Mouse (Mus musculus): ENCODE data around the gene Frat1. TPM values are rescaled to one million over a fixed set of nuclear protein-coding genes. Genes with fewer than 3 reads are reported as not detected.

The Frat1 gene
- polyA plus RNA-seq (2012; rRNA removed; ENCODE audit: low replicate concordance): 3.4 and 15.2 TPM in 2 replicates

DNA sequence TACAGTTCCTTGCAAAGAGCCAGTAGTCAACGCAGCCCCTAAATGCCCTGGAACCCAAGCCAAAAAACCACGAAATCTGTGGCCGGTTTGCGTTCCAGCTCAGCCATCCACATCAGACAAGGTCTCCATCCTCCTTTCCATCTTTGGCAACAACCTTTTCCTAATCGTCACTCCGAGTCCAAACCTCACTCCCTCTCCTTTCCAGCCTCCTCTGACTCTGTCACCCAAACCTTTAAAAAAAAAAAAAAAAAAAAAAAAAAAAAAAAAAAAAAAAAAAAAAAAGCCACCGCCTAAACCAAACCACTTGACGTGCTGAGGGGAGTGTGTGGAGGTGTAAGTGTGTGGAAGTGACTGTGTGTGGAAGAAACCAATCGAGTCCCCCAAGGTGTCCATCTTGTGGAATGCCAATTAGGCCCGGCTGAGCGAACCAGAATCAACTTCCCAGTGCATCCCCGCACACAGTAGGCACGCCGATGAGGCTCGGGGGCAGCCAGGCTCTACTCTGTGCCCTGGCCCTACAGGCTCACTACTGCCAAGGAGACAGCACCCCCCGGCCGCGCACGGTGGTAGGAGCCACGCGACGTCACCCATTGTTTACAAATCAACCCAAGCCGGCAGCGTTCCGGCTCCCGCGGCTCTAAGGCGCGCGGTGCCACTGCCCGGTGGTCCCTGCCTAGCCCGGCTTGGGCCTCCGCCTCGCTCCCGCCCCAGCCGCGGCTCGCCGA, at the start of gene Frat1:
Gene Frat1 (plus strand): TSS at position 590 of the 725 bp plus-strand sequence.

DNA sequence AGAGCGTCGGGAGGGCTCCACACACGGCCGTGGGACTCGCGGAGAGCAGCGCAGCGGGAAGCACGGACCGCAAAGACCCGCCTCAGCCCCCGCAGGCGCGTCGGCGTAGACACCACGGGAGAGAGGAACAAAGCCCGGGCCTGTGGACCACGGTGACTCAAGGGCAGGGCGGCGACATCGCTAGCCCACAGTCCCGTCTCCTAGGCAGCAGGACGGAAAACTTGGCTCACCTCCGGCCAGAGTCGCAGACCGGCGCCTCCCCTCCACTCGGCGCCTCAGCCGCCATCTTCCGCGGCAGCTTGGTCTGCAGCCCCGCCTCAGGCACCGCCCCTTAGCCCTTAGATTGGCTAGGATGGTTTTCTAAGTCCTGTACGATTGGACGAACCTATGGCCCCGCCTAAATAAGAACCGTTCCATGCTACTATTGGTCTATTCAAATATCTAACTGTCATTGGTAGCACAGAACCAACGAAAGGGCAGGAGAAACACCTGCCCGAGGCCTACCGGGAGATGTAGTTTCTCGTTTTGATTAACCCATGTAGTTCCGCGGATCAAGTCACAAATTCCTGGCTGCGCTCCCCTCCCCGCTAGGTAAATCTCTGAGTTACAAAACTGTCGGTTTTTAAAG, 27.9 kb upstream of the Frat1 start, which contains the start of gene Arhgap19:
Gene Arhgap19 (minus strand): TSS at position 306 of the 628 bp plus-strand sequence.

DNA sequence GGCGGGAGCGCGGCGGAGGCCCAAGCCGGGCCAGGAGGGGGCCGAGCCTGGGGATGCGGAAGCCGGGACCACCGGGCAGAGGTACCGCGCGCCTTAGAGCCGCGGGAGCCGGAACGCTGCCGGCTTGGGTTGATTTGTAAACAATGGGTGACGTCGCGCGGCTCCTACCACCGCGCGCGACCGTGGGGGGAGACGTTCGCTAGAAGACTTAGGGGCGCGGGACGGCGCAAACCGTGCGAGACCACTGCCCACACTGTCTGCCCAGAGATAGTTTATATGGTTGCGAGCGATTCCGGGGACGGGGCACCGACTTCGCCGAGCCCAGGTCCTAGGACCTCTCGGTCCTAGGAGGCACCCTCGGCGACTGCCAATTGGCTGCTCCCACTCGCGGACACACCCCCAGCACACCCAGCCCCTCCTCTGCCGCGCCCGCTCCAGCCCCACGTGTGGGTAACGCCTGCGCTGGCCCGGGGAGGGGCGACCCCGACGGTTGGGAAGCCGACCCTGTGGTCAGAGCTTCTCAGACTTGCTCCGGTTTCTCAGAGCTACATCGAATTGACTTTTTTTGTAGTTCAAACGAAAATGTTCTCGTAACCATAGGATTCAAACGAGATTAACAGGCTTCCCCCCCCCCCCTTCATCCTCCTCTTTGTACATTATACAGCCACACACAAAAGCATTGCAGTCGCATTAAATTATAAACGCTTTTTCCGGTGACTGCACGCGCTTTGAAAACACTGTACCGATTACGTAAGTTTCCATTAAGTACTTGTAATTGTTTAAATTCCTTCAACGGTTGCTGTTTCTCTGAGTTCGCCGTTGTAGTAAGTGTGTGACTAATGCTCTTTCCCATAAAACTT, 18.5 kb downstream of the Frat1 start, which contains the start of gene Frat2:
Gene Frat2 (minus strand): TSS at position 141 of the 860 bp plus-strand sequence.

Other genes starting within 250 kb of the Frat1 start
- gene Gm340, start 247.6 kb upstream of the Frat1 start, polyA plus RNA-seq (2012; rRNA removed; ENCODE audit: low replicate concordance): 1.1 and 1.6 TPM in 2 replicates
- 0.24 and 0.47 TPM in 2 replicates for gene Slit1, start 86.3 kb upstream of the Frat1 start, polyA plus RNA-seq (2012; rRNA removed; ENCODE audit: low replicate concordance)
- gene Arhgap19, start 27.9 kb upstream of the Frat1 start, polyA plus RNA-seq (2012; rRNA removed; ENCODE audit: low replicate concordance): 2.0 and 6.0 TPM in 2 replicates
- gene Frat2, start 18.2 kb downstream of the Frat1 start, polyA plus RNA-seq (2012; rRNA removed; ENCODE audit: low replicate concordance): 2.9 and 8.2 TPM in 2 replicates
- gene Rrp12, start 66.2 kb downstream of the Frat1 start, polyA plus RNA-seq (2012; rRNA removed; ENCODE audit: low replicate concordance): 7.6 and 10.6 TPM in 2 replicates
- 278 and 280 TPM in 2 replicates for gene Pgam1, start 82.0 kb downstream of the Frat1 start, polyA plus RNA-seq (2012; rRNA removed; ENCODE audit: low replicate concordance)
- 10.3 and 14.7 TPM in 2 replicates for gene Exosc1, start 103.5 kb downstream of the Frat1 start, polyA plus RNA-seq (2012; rRNA removed; ENCODE audit: low replicate concordance)
- 104 and 105 TPM in 2 replicates for gene Zdhhc16, start 103.5 kb downstream of the Frat1 start, polyA plus RNA-seq (2012; rRNA removed; ENCODE audit: low replicate concordance)
- gene Mms19, start 151.2 kb downstream of the Frat1 start, polyA plus RNA-seq (2012; rRNA removed; ENCODE audit: low replicate concordance): 70.6 and 91.6 TPM in 2 replicates
- gene Ubtd1, start 151.8 kb downstream of the Frat1 start, polyA plus RNA-seq (2012; rRNA removed; ENCODE audit: low replicate concordance): 36.5 and 41.0 TPM in 2 replicates
- 0.12 and 8.7 TPM in 2 replicates for gene Ankrd2, start 206.0 kb downstream of the Frat1 start, polyA plus RNA-seq (2012; rRNA removed; ENCODE audit: low replicate concordance)
- gene Hoga1, start 215.6 kb downstream of the Frat1 start, polyA plus RNA-seq (2012; rRNA removed; ENCODE audit: low replicate concordance): 3.9 and 4.8 TPM in 2 replicates
- gene 4933411K16Rik, start 222.3 kb downstream of the Frat1 start, polyA plus RNA-seq (2012; rRNA removed; ENCODE audit: low replicate concordance): 0.69 and 0.82 TPM in 2 replicates